Mouse (Mus musculus): ENCODE measurements around the gene Sos2.
"Not testable (repeated sequence)": the region's sequence is repeated elsewhere in the genome, so short reads cannot be mapped to it uniquely, and the experiment has no call there.

Gene Sos2

GRCm38 (mm10) chr12:69674576-69675537 lies 6.8 kb downstream of the Sos2 start:
- no peak for DNase-seq (ENCODE audit: low spot score)

- no peak for DNase-seq (ENCODE audit: low spot score)
Measured at GRCm38 (mm10) chr12:69674176-69674575, 7.5 kb downstream of the Sos2 start.

GRCm38 (mm10) chr12:69666721-69667120 lies 14.9 kb downstream of the Sos2 start:
- DNase-seq (ENCODE audit: low spot score) = no peak

GRCm38 (mm10) chr12:69661658-69662057 lies 20.0 kb downstream of the Sos2 start:
- no peak for DNase-seq (ENCODE audit: low spot score)

- not testable (repeated sequence) for DNase-seq (ENCODE audit: low spot score)
Measured at GRCm38 (mm10) chr12:69653973-69654372, 27.7 kb downstream of the Sos2 start.

GRCm38 (mm10) chr12:69649511-69649910 lies 32.1 kb downstream of the Sos2 start:
- no peak for DNase-seq (ENCODE audit: low spot score)

GRCm38 (mm10) chr12:69645821-69646616 lies 35.6 kb downstream of the Sos2 start:
- DNase-seq (ENCODE audit: low spot score) = no peak

GRCm38 (mm10) chr12:69644877-69645276 lies 36.8 kb downstream of the Sos2 start:
- DNase-seq (ENCODE audit: low spot score) = no peak

GRCm38 (mm10) chr12:69642877-69643276 lies 38.8 kb downstream of the Sos2 start:
- DNase-seq (ENCODE audit: low spot score) = no peak

GRCm38 (mm10) chr12:69634761-69635160 lies 46.9 kb downstream of the Sos2 start:
- DNase-seq (ENCODE audit: low spot score) = no peak

GRCm38 (mm10) chr12:69618590-69618989 lies 63.1 kb downstream of the Sos2 start:
- not testable (repeated sequence) for DNase-seq (ENCODE audit: low spot score)

GRCm38 (mm10) chr12:69604367-69604766 lies 77.3 kb downstream of the Sos2 start:
- DNase-seq (ENCODE audit: low spot score) = no peak

GRCm38 (mm10) chr12:69597446-69597845 lies 84.2 kb downstream of the Sos2 start:
- no peak for DNase-seq (ENCODE audit: low spot score)

- DNase-seq (ENCODE audit: low spot score) = no peak
Measured at GRCm38 (mm10) chr12:69593130-69593529, 88.5 kb downstream of the Sos2 start.

GRCm38 (mm10) chr12:69583270-69583629 lies 98.4 kb downstream of the Sos2 start:
- DNase-seq (ENCODE audit: low spot score) = no peak

- DNase-seq (ENCODE audit: low spot score) = peak; percentile 92
Measured at GRCm38 (mm10) chr12:69582613-69583269, 98.9 kb downstream of the Sos2 start, which contains the start of gene Vcpkmt. Gene Vcpkmt, minus strand, starts transcription at chr12:69583028.

- no peak for DNase-seq (ENCODE audit: low spot score)
Measured at GRCm38 (mm10) chr12:69582216-69582612, 99.4 kb downstream of the Sos2 start.

GRCm38 (mm10) chr12:69579623-69580022 lies 102.0 kb downstream of the Sos2 start:
- DNase-seq (ENCODE audit: low spot score) = no peak

GRCm38 (mm10) chr12:69576120-69576627 lies 105.5 kb downstream of the Sos2 start:
- no peak for DNase-seq (ENCODE audit: low spot score)

- DNase-seq (ENCODE audit: low spot score) = peak; percentile 86
Measured at GRCm38 (mm10) chr12:69573916-69574881, 107.5 kb downstream of the Sos2 start.

GRCm38 (mm10) chr12:69573271-69573670 lies 108.4 kb downstream of the Sos2 start:
- DNase-seq (ENCODE audit: low spot score) = no peak

All from testis, postnatal 10 days (tissue).